Mouse (Mus musculus) liver, embryonic 14.5 days (tissue): ENCODE measurements around the gene Pglyrp2.

Experiments
- CTCF ChIP-seq: IDR thresholded peaks from 2 replicates; pipeline ENCODE4 v1.5.1; 2016; ENCODE audit warnings: antibody characterized with exemption, low read depth, control low read depth
- EP300 ChIP-seq: IDR thresholded peaks from 2 replicates; pipeline ENCODE4 v1.6.1; 2016; ENCODE audit warnings: antibody characterized with exemption, low read depth

DNA sequence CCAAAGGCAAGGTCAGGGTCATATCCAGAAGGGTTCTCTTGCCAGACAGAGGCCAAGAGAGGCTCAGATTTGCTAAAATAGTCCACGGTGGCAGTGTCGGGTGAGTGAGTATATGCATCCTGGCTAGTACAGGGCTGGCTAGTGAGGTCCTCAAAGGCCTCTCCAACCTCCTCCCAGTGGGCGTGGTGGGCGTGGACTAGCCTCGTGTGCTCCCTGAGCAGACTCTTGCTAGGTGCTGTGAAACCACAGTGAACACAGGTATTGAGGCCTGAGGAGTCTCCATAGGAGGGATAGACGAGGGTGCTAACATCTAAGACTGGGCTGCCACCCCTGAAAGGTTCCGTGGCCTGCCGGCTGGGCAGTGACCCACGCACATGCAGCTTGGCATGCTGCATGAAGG, 46.8 kb downstream of the Pglyrp2 start:
- TF ChIP-seq CTCF (no peak), EP300 (no peak)
